Mouse (Mus musculus) liver, embryonic 11.5 days (tissue): Measurements from ENCODE around the gene Tut7. TPM values are rescaled to one million over a fixed set of nuclear protein-coding genes. Genes with fewer than 3 reads are reported as not detected.

Source experiments
- ATAC-seq: fragments of 200-750 bp; cut with Nextera tagmentation; replicated peaks from 2 replicates; pipeline ENCODE4 v1.8.0; 2017; ENCODE audit warnings: moderate number of reproducible peaks, mild to moderate bottlenecking, moderate TSS enrichment, moderate library complexity; ENCODE audit not compliant: low FRiP score
- DNase-seq: peaks from one replicate; pipeline ENCODE4 v3.0.0-alpha.2; 2017; ENCODE audit warnings: low spot score
- H3K27ac ChIP-seq: fragments of 300-500 bp; sonication (generic); 2 replicates; pipeline ENCODE4 v1.5.1; 2014; ENCODE audit warnings: mild to moderate bottlenecking, low read depth, low read length, control low read depth
- H3K27me3 ChIP-seq: fragments of 300-500 bp; sonication (generic); replicated peaks from 2 replicates; pipeline ENCODE4 v1.6.1; 2014; ENCODE audit warnings: low read length, mixed read lengths; ENCODE audit not compliant: control insufficient read depth, insufficient read depth
- H3K36me3 ChIP-seq: fragments of 300-500 bp; sonication (generic); 2 replicates; pipeline ENCODE4 v1.6.1; 2014; ENCODE audit warnings: mild to moderate bottlenecking, low read length, moderate library complexity, mixed read lengths; ENCODE audit not compliant: control insufficient read depth, insufficient read depth
- H3K4me1 ChIP-seq: fragments of 300-500 bp; sonication (generic); replicated peaks from 2 replicates; pipeline ENCODE4 v1.6.1; 2014; ENCODE audit warnings: low read length, mixed read lengths; ENCODE audit not compliant: control insufficient read depth, insufficient read depth
- H3K4me2 ChIP-seq: fragments of 300-500 bp; sonication (generic); 2 replicates; pipeline ENCODE4 v1.6.1; 2014; ENCODE audit warnings: mild to moderate bottlenecking, control low read depth, moderate library complexity
- H3K4me3 ChIP-seq: fragments of 300-500 bp; sonication (generic); 2 replicates; pipeline ENCODE4 v1.5.1; 2014; ENCODE audit warnings: low read depth, low read length, control low read depth
- H3K9ac ChIP-seq: fragments of 300-500 bp; sonication (generic); 2 replicates; pipeline ENCODE4 v1.6.1; 2014; ENCODE audit warnings: low read depth, low read length, control low read depth
- H3K9me3 ChIP-seq: fragments of 300-500 bp; sonication (generic); 2 replicates; pipeline ENCODE4 v1.6.1; 2016; ENCODE audit warnings: low read length, inconsistent platforms, mixed read lengths; ENCODE audit not compliant: control insufficient read depth
- WGBS: fragments of 180-500 bp; shearing (Covaris S2); extraction: QIAGEN DNeasy Blood & Tissue Kit; methylation state at CpG from one replicate; pipeline ENCODE4 v1.1.7; 2014; 5-methylcytosine and 5-hydroxymethylcytosine counted together
- polyA plus RNA-seq: library from polyadenylated mRNA; unstranded; fragments of >200 nt; fragmentation: Nextera tagmentation; extraction: Ambion mirVana; gene quantifications from 2 replicates; pipeline ENCODE4 v1.2.1, GENCODE M21; 2014

Gene Tut7
- polyA plus RNA-seq, 1 experiment from 2014 or later, result 68.2 TPM

DNA sequence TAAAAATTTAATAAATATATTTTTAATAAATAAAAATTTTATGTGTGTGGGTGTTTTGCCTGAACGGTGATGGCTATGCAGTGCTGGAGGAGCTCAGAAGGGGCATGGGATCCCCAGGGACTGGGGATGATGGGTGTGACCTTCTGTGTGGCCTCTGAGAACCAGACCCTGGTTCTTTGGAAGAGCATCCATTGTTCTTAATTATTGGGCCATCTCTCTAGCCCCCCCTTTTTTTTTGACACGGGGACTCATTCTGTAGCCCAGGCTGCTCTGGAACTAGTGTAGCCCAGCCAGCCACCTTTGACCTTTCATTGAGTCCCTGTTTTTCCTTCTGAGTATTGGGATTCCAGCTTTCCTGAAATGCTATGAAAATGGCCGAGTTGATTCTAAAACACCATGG is 13.9 kb upstream of the Tut7 start:
- H3K36me3 ChIP-seq, result no peaks in the 10 kb centered on the region

DNA sequence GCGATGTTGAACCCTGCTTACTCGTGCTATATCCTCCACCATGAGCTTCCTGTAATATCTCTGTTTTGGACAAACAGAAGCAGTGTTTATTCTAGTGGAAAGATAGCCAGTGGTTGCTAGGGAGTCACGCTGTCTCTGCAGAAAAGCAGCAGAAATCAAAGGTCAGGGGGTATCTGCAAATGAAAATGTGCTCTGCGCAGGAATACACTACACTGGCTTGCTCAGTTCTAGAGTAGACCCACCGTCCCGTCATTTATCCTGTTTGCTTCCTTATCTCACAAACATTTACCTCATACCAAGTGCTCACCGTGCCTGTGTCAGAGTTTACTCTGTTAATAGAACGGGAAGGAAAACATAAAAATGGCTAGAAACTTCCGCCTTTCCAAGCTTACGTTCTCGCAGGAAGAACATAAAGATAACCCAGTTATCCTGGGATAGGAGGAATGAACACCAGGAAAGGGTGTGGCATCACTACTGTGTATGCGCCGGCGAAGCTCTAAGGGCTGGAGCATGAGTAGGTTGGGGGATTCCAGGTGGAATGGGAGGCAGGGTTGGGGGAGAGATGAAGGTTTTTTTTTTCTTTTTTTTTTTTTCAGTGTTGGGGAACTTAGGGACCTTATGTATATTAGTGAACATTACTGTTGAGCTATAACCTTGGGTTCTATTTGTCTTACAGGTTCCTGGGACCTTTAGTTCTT is 13.3 kb upstream of the Tut7 start:
- no peaks in the 10 kb centered on the region for H3K27me3 ChIP-seq
- H3K4me1 ChIP-seq, result peaks cover 20% of the 10 kb centered on the region
- no peaks in the 10 kb centered on the region for H3K9me3 ChIP-seq
- 0 out of 2 replicates have a peak overlapping the region, but pooled peaks have one; percentile 59 for H3K27ac ChIP-seq
- no peaks in the 10 kb centered on the region for H3K36me3 ChIP-seq
- ATAC-seq (peak; percentile 49), DNase-seq (peak; percentile 38)
- no peak overlapping the region for H3K9ac ChIP-seq
- H3K4me3 ChIP-seq, result no peak overlapping the region
- peak overlapping the region; percentile 44 for H3K4me2 ChIP-seq
- WGBS, result 36% methylated on average over 14 of the region's 14 CpGs

More for the DNA sequence above, 13.9 kb upstream of the Tut7 start:
- Histone ChIP-seq H3K9ac (no peak overlapping the region), H3K27ac (no peak overlapping the region), H3K4me3 (no peak overlapping the region), H3K27me3 (no peaks in the 10 kb centered on the region), H3K4me2 (no peak overlapping the region), H3K4me1 (peaks cover 20% of the 10 kb centered on the region), H3K9me3 (no peaks in the 10 kb centered on the region)
- DNase-seq, result peak; percentile 31
- no peak for ATAC-seq
- 80% methylated on average over 3 of the region's 3 CpGs for WGBS

DNA sequence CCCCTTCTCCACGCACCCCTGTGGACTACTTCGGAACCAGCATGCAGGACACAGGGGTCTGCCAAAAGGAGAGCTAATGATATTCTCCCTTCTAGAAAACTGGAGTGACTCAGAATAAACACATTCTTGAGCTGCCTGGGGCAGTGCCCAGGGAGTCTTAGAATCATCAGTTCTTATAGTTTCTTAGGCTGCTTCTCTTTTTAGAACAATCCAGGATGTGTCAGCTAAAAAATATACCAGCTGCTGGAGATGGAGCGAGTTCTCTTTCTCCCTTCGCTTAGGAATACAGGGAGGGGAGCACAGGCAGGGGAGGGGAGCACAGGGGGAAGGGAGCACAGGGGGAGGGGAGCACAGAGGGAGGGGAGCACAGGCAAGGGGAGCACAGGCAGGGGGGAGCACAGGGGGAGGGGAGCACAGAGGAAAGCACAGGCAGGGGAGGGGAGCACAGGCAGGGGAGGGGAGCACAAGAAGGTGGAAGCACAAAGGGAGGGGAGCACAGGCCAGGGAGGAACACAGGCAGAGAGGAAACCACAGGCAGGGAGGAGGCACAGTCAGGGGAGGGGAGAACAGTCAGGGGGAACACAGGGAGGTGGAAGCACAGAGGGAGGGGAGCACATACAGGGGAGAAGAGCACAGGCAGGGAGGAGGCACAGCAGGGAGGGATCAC is 12.0 kb upstream of the Tut7 start:
- H3K9me3 ChIP-seq, result no peaks in the 10 kb centered on the region
- ATAC-seq, result peak; percentile 53
- H3K9ac ChIP-seq, result no peak overlapping the region
- no peak overlapping the region for H3K4me3 ChIP-seq
- peaks cover 20% of the 10 kb centered on the region for H3K4me1 ChIP-seq
- peak overlapping the region; percentile 59; the same call in 1 of the 2 replicates for H3K27ac ChIP-seq
- no peak for DNase-seq
- no peaks in the 10 kb centered on the region for H3K36me3 ChIP-seq
- 55% methylated on average over 4 of the region's 4 CpGs for WGBS
- H3K4me2 ChIP-seq, result no peak overlapping the region
- no peaks in the 10 kb centered on the region for H3K27me3 ChIP-seq

DNA sequence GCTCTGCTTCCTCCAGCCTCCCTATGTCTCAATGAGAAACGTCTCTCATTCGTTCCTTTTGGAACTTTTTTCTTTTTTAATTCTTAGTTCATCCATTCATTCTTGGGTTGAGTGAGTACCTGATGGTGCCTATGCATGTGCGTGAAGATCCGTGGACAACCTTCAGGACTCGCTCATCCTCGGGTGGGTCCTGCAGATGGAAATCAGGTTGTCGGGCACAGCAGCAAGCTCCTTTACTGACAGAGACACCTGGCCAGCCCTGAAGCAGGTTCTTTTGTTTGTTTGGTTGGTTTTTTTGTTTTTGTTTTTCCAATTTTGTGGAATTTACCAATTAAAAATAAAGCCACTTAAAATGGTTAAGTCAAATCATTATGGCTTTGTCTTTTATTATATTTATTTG is 9.9 kb upstream of the Tut7 start:
- Histone ChIP-seq H3K27ac (no peak overlapping the region), H3K36me3 (no peaks in the 10 kb centered on the region), H3K9me3 (no peaks in the 10 kb centered on the region), H3K4me2 (no peak overlapping the region), H3K27me3 (no peaks in the 10 kb centered on the region), H3K4me3 (no peak overlapping the region), H3K4me1 (peaks cover 20% of the 10 kb centered on the region), H3K9ac (no peak overlapping the region)
- WGBS, result 79% methylated on average over 7 of the region's 7 CpGs
- no peak for DNase-seq
- no peak for ATAC-seq

DNA sequence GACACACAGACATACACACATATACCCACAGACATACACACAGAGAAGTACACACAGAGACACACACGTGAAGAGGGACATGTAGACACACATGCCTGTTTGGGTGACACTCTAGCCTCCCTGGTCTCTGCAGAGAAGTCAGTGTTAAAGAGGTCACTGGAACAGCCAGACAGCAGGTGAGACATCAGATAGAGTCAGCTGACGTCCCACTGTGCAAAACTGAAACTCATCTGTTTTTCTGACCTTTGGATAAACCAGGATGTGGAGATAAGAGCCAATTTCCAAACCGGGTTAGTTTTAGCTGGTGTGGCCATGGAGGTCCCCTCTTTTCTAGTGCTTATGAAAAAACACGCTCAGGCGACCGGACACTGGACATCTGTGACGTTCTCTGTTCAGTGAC is 9.5 kb upstream of the Tut7 start:
- Histone ChIP-seq H3K4me1 (peaks cover 20% of the 10 kb centered on the region), H3K4me3 (no peak overlapping the region), H3K36me3 (no peaks in the 10 kb centered on the region), H3K27ac (no peak overlapping the region), H3K9me3 (no peaks in the 10 kb centered on the region), H3K27me3 (no peaks in the 10 kb centered on the region), H3K9ac (no peak overlapping the region), H3K4me2 (no peak overlapping the region)
- ATAC-seq, result no peak
- WGBS, result 57% methylated on average over 7 of the region's 7 CpGs
- no peak for DNase-seq

DNA sequence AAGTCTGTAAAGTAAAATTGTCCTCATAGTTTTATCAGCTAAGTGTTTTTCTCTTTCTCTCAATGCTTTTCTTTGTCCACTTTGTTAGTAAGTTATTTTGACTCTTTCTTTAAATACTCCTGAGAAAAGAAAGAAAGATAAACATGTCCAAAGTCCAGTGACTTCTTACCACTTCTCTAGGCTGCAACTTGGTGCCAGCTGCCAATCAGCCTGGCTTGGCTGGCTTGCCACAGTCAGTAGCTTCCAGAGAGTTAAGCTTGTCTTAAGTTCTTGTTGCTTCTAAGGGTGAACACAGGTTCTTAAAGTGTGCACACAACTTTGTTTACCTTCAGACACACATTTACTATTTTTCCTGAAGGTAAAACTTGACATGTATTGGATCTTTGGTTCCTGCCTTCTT is 3.0 kb upstream of the Tut7 start:
- Histone ChIP-seq H3K9me3 (no peaks in the 10 kb centered on the region), H3K4me1 (peaks cover 6% of the 10 kb centered on the region), H3K36me3 (0 out of 2 replicates have a peak, but pooled peaks cover 5% of the 10 kb centered on the region), H3K9ac (no peak overlapping the region), H3K4me2 (no peak overlapping the region), H3K4me3 (no peak overlapping the region), H3K27me3 (no peaks in the 10 kb centered on the region), H3K27ac (no peak overlapping the region)
- DNase-seq (no peak), ATAC-seq (no peak)

DNA sequence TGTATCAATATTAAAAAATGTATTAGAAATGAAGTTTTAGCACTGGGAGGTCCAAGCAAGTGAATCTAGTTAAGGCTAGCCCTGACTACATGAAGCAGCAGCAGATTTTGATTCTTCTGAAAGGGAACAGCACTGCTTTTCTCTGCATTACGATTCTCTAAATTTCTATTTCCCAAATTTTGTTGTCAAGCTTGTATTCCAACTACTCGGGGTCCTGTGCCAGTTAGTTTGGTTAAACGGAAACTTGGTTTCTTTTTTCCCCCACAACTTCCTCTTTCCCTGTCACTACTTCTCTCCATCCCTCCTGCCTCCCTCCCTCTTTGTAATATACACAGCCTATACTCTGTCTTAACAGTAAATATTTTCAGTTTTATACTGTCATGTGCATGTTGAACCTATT is 2.1 kb downstream of the Tut7 start:
- ATAC-seq (no peak), DNase-seq (no peak)
- 32% methylated on average over 3 of the region's 3 CpGs for WGBS
- H3K27ac ChIP-seq, result peak overlapping the region; percentile 45; the same call in 1 of the 2 replicates
- H3K36me3 ChIP-seq, result peaks cover 15% of the 10 kb centered on the region
- H3K4me1 ChIP-seq, result peaks cover 30% of the 10 kb centered on the region
- peak overlapping the region; percentile 82 for H3K4me2 ChIP-seq
- H3K9me3 ChIP-seq, result no peaks in the 10 kb centered on the region
- H3K27me3 ChIP-seq, result no peaks in the 10 kb centered on the region
- peak overlapping the region; percentile 78 for H3K4me3 ChIP-seq
- peak overlapping the region; percentile 64 for H3K9ac ChIP-seq

DNA sequence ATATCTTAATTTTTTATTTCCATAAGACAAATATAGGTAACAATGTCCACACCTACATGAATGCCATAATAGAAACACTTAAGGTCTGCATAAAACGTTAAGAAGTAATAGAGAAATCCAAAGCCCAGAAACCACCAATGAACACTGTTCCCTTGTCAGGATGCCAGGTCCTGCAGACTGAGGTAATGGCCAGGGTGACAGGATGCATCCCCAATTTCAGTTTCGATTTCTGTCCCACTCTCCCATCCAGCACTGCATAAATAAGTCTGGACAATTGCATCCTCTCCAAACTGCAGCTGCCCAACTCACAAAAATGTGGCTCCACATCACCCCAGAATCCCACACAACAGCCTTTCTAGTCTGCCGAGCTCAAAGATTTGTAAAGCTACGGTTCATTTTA is 2.8 kb downstream of the Tut7 start:
- 68% methylated on average over 4 of the region's 4 CpGs for WGBS
- peak overlapping the region; percentile 55 for H3K9ac ChIP-seq
- ATAC-seq (no peak), DNase-seq (no peak)
- peak overlapping the region; percentile 82 for H3K4me2 ChIP-seq
- H3K4me3 ChIP-seq, result peak overlapping the region; percentile 78
- no peak overlapping the region for H3K27ac ChIP-seq
- peaks cover 20% of the 10 kb centered on the region for H3K36me3 ChIP-seq
- no peaks in the 10 kb centered on the region for H3K9me3 ChIP-seq
- H3K4me1 ChIP-seq, result peaks cover 34% of the 10 kb centered on the region
- H3K27me3 ChIP-seq, result no peaks in the 10 kb centered on the region

DNA sequence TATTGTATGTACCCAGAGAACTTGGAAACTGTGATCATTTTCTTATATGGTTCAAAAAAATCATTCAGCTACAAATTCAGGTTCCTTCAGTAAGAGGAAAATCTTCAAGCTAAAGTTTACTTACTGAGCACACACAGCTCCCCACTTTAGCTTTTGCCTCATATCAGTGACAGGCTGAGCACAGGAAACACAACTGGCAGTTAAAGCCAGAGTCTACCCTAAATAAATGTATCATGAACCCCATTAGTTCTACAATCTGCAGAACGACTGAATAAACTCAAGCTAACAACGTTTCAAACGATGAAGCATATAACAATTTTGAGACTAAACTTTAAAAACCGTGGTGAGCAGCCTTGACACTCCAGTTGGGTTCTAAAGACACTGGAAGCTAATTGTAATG is 5.6 kb downstream of the Tut7 start:
- Histone ChIP-seq H3K27me3 (no peaks in the 10 kb centered on the region), H3K9me3 (no peaks in the 10 kb centered on the region), H3K4me3 (no peak overlapping the region), H3K9ac (0 out of 2 replicates have a peak overlapping the region, but pooled peaks have one; percentile 15), H3K4me2 (peak overlapping the region; percentile 82), H3K36me3 (peaks cover 29% of the 10 kb centered on the region), H3K27ac (no peak overlapping the region), H3K4me1 (peaks cover 41% of the 10 kb centered on the region)
- WGBS, result 78% methylated on average over 4 of the region's 4 CpGs
- ATAC-seq (no peak), DNase-seq (no peak)
